Mouse (Mus musculus) brain, embryonic 14.5 days (tissue): Measurements from ENCODE around the gene Armc8.

Experiments used
- CTCF ChIP-seq: fragments of 200-500 bp; IDR thresholded peaks from 2 replicates; pipeline ENCODE4 v1.5.1; 2012; ENCODE audit warnings: inconsistent platforms, mild to moderate bottlenecking, moderate library complexity, borderline replicate concordance; ENCODE audit not compliant: insufficient read depth, insufficient read length; ENCODE audit errors: extremely low read depth
- POLR2A ChIP-seq: fragments of 200-500 bp; IDR thresholded peaks from 2 replicates; pipeline ENCODE4 v1.6.1; 2012; ENCODE audit warnings: mild to moderate bottlenecking, inconsistent platforms, borderline replicate concordance; ENCODE audit not compliant: poor library complexity, insufficient read depth, insufficient read length, severe bottlenecking; ENCODE audit errors: extremely low read depth

- no peak for TF ChIP-seq POLR2A
- TF ChIP-seq CTCF, result no peak
Observed at GRCm38 (mm10) chr9:99563714-99564113, 5.0 kb downstream of the Armc8 start.
